25 mouse cellular contexts compared by ENCODE assay signal in the genomic region with DNA sequence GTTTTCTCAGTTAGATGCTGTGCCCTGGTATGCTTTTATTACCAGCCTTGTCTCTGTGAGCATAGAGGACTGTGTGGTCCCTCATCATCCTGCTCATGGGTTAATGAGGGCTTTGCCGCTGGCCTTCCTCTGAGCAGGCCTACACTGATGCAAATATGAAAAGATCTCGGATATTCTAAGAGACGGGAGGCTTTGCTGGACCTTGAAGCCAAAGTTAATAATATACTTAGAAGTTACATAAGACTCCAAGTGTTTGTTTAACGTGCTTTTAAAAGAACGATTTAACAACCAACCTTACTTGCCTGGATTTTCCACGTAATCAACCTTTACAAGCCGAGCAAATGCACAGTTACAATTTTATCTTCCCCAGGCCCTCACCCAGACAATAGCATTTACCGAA. TPM values are rescaled to one million over a fixed set of nuclear protein-coding genes. Genes with fewer than 3 reads are reported as not detected.
A peak's percentile ranks its signal among the peaks of the same experiment; 100 is the strongest.
DNase-seq lines count a peak whose midpoint lies in the region; ATAC-seq and TF ChIP-seq lines count a peak whose summit lies in the region.
"Had no signal": no experiment of that assay in that cellular context is flagged by ENCODE, and none has a peak within 500 bp of the region (broad histone marks: within the 10 kb centered on the region; RNA-seq: fewer than 3 reads in every experiment).

No protein-coding gene starts in this region.

- WGBS in liver, postnatal 0 days (ENCODE audit: insufficient replicate concordance) = 59% methylated on average over 8 of the region's 8 CpGs
- WGBS in liver, embryonic 11.5 days = 77% methylated on average over 8 of the region's 8 CpGs
- 57% methylated on average over 8 of the region's 8 CpGs for WGBS in intestine, embryonic 16.5 days
- WGBS in midbrain, postnatal 0 days = 88% methylated on average over 8 of the region's 8 CpGs

- ATAC-seq in liver, postnatal 0 days = peak; percentile 69
- ATAC-seq in liver, embryonic 11.5 days (replicated peaks; ENCODE audit: low FRiP score) = no peak
- peak; percentile 93 for ATAC-seq in intestine, embryonic 16.5 days
- no peak for ATAC-seq in midbrain, postnatal 0 days (ENCODE audit: low FRiP score)
- ATAC-seq: forebrain, embryonic 14.5 days had no signal

- H3K36me3 ChIP-seq in liver, postnatal 0 days (replicated peaks; ENCODE audit: insufficient read depth, low read length) = no peaks in the 10 kb centered on the region
- no peaks in the 10 kb centered on the region for H3K36me3 ChIP-seq in liver, embryonic 11.5 days (ENCODE audit: control insufficient read depth, insufficient read depth, low read length)
- no peaks in the 10 kb centered on the region for H3K36me3 ChIP-seq in intestine, embryonic 16.5 days (ENCODE audit: control insufficient read depth, insufficient read depth, low read length)
- no peaks in the 10 kb centered on the region for H3K36me3 ChIP-seq in midbrain, postnatal 0 days (ENCODE audit: insufficient read depth, low read length)
- H3K36me3 ChIP-seq: heart, embryonic 13.5 days; limb, embryonic 10.5 days; liver, embryonic 13.5 days; lung, embryonic 15.5 days; neural tube, embryonic 15.5 days had no signal

- peak overlapping the region; percentile 49; the same call in 1 of the 2 replicates for H3K27ac ChIP-seq in liver, postnatal 0 days (ENCODE audit: low read depth)
- no peak overlapping the region for H3K27ac ChIP-seq in liver, embryonic 11.5 days (ENCODE audit: low read depth, low read length)
- peak overlapping the region; percentile 52 for H3K27ac ChIP-seq in intestine, embryonic 16.5 days (ENCODE audit: low read length)
- H3K27ac ChIP-seq in midbrain, postnatal 0 days (ENCODE audit: low read depth, low read length) = no peak overlapping the region
- H3K27ac ChIP-seq: gastrocnemius, adult 2 months; heart, embryonic 13.5 days; limb, embryonic 10.5 days; liver, embryonic 13.5 days; lung, embryonic 15.5 days; neural tube, embryonic 15.5 days had no signal

- no peaks in the 10 kb centered on the region for H3K9me3 ChIP-seq in liver, postnatal 0 days (ENCODE audit: low read length)
- H3K9me3 ChIP-seq in liver, embryonic 11.5 days (ENCODE audit: control insufficient read depth, low read length) = no peaks in the 10 kb centered on the region
- no peaks in the 10 kb centered on the region for H3K9me3 ChIP-seq in intestine, embryonic 16.5 days (ENCODE audit: control insufficient read depth, low read length)
- no peaks in the 10 kb centered on the region for H3K9me3 ChIP-seq in midbrain, postnatal 0 days (ENCODE audit: low read length)
- H3K9me3 ChIP-seq: heart, embryonic 13.5 days; limb, embryonic 10.5 days; liver, embryonic 13.5 days; lung, embryonic 15.5 days; neural tube, embryonic 15.5 days had no signal

- no peak for TF ChIP-seq EP300 in liver, postnatal 0 days (IDR thresholded peaks at IDR 0.05; ENCODE audit: low read depth)

- H3K4me2 ChIP-seq in liver, postnatal 0 days (ENCODE audit: low read depth, low read length) = no peak overlapping the region
- no peak overlapping the region for H3K4me2 ChIP-seq in liver, embryonic 11.5 days
- H3K4me2 ChIP-seq in intestine, embryonic 16.5 days (ENCODE audit: low read depth, low read length) = no peak overlapping the region
- H3K4me2 ChIP-seq in midbrain, postnatal 0 days (ENCODE audit: low read depth, low read length, poor library complexity, severe bottlenecking) = no peak overlapping the region
- H3K4me2 ChIP-seq: heart, embryonic 13.5 days; liver, embryonic 13.5 days; lung, embryonic 15.5 days; midbrain, embryonic 11.5 days; neural tube, embryonic 15.5 days had no signal

- no peaks in the 10 kb centered on the region for H3K27me3 ChIP-seq in liver, postnatal 0 days (ENCODE audit: insufficient read depth, low read length)
- H3K27me3 ChIP-seq in liver, embryonic 11.5 days (replicated peaks; ENCODE audit: control insufficient read depth, insufficient read depth, low read length) = no peaks in the 10 kb centered on the region
- H3K27me3 ChIP-seq in intestine, embryonic 16.5 days (replicated peaks; ENCODE audit: control insufficient read depth, insufficient read depth, low read length) = no peaks in the 10 kb centered on the region
- H3K27me3 ChIP-seq in midbrain, postnatal 0 days (ENCODE audit: insufficient read depth, low read length) = no peaks in the 10 kb centered on the region
- H3K27me3 ChIP-seq: heart, embryonic 13.5 days; liver, embryonic 13.5 days; lung, embryonic 15.5 days; neural tube, embryonic 15.5 days had no signal

- no peak overlapping the region for H3K9ac ChIP-seq in liver, postnatal 0 days (replicated peaks)
- H3K9ac ChIP-seq in liver, embryonic 11.5 days (ENCODE audit: low read depth, low read length) = no peak overlapping the region
- H3K9ac ChIP-seq in intestine, embryonic 16.5 days (ENCODE audit: low read depth, low read length) = no peak overlapping the region
- no peak overlapping the region for H3K9ac ChIP-seq in midbrain, postnatal 0 days (replicated peaks; ENCODE audit: low read length, poor library complexity, severe bottlenecking)
- H3K9ac ChIP-seq: heart, embryonic 13.5 days; liver, embryonic 13.5 days; lung, embryonic 15.5 days; neural tube, embryonic 15.5 days had no signal

- no peak for DNase-seq in liver, postnatal 0 days
- no peak for DNase-seq in liver, embryonic 11.5 days (ENCODE audit: low spot score)
- DNase-seq in kidney, adult 8-10 months = peak; percentile 22 to 50
- DNase-seq in kidney, postnatal 25 days = peak; percentile 20 to 33
- DNase-seq in midbrain, postnatal 0 days (ENCODE audit: low spot score) = no peak
- no peak for DNase-seq in cerebellum, adult 11-12 months
- DNase-seq: adrenal gland, adult 2 months; cerebellum, adult 2 months; cerebellum, postnatal 25 days; gastrocnemius, adult 2 months; heart, postnatal 14 days; liver, embryonic 13.5 days; right cerebral cortex, adult 18-20 months; thymus, adult 2 months had no signal

- 0 out of 2 replicates have a peak, but pooled peaks cover 2% of the 10 kb centered on the region for H3K4me1 ChIP-seq in liver, postnatal 0 days (ENCODE audit: insufficient read depth)
- H3K4me1 ChIP-seq in liver, embryonic 11.5 days (replicated peaks; ENCODE audit: control insufficient read depth, insufficient read depth, low read length) = no peaks in the 10 kb centered on the region
- H3K4me1 ChIP-seq in intestine, embryonic 16.5 days (ENCODE audit: control insufficient read depth, insufficient read depth, low read length) = peaks cover 18% of the 10 kb centered on the region
- H3K4me1 ChIP-seq in midbrain, postnatal 0 days (ENCODE audit: insufficient read depth, low read length) = peaks cover 2% of the 10 kb centered on the region; the same call in 1 of the 2 replicates
- H3K4me1 ChIP-seq: heart, embryonic 13.5 days; liver, embryonic 13.5 days; lung, embryonic 15.5 days had no signal

- H3K4me3 ChIP-seq in liver, postnatal 0 days (ENCODE audit: low read depth, low read length) = no peak overlapping the region
- no peak overlapping the region for H3K4me3 ChIP-seq in liver, embryonic 11.5 days (ENCODE audit: low read depth, low read length)
- no peak overlapping the region for H3K4me3 ChIP-seq in intestine, embryonic 16.5 days (ENCODE audit: low read length)
- H3K4me3 ChIP-seq in midbrain, postnatal 0 days (ENCODE audit: low read depth, low read length) = no peak overlapping the region
- H3K4me3 ChIP-seq: gastrocnemius, adult 2 months; heart, embryonic 13.5 days; limb, embryonic 10.5 days; liver, embryonic 13.5 days; lung, embryonic 15.5 days; neural tube, embryonic 15.5 days had no signal

- TF ChIP-seq CTCF in liver, postnatal 0 days (IDR thresholded peaks at IDR 0.05; ENCODE audit: low read depth) = no peak
- TF ChIP-seq CTCF in midbrain, postnatal 0 days (IDR thresholded peaks at IDR 0.05) = no peak

RNA-seq across cellular contexts. Expression of a gene that starts 15.1 kb away (rescaled TPM):
- polyA plus RNA-seq in liver, postnatal 0 days (2015; fragmentation: Nextera tagmentation; extraction: Ambion mirVana) = not detected in 2 replicates
- not detected in 2 replicates for polyA plus RNA-seq in liver, embryonic 11.5 days (2014; fragmentation: Nextera tagmentation; extraction: Ambion mirVana)
- polyA plus RNA-seq in intestine, embryonic 16.5 days (2015; fragmentation: Nextera tagmentation; extraction: Ambion mirVana) = 0.46 and 0.53 TPM in 2 replicates
- total RNA-seq in midbrain, postnatal 0 days (2014; rRNA removed) = 6.7 and 8.5 TPM in 2 replicates
- 4.8 and 5.7 TPM in 2 replicates for polyA plus RNA-seq in midbrain, postnatal 0 days (2015; fragmentation: Nextera tagmentation; extraction: Ambion mirVana)
- total RNA-seq: heart, postnatal 14 days; megakaryocyte progenitor cell, adult 5-6 weeks; MEL had no signal
- polyA plus RNA-seq: C2C12; hindbrain, embryonic 11.5 days; limb, embryonic 10.5 days; liver, embryonic 13.5 days; thymus, adult 2 months had no signal

Comparison
In these comparisons a context has a peak if more than half of its experiments do, and no peak if none do; other contexts are left out.
1. ATAC-seq: peak in liver, postnatal 0 days (single experiment) and intestine, embryonic 16.5 days (single experiment); none in liver, embryonic 11.5 days (single experiment) and midbrain, postnatal 0 days (single experiment).
2. H3K27ac ChIP-seq: peak in liver, postnatal 0 days (single experiment) and intestine, embryonic 16.5 days (single experiment); none in liver, embryonic 11.5 days (single experiment) and midbrain, postnatal 0 days (single experiment).
3. DNase-seq: peak in kidney, adult 8-10 months (2 of 2) and kidney, postnatal 25 days (2 of 2); none in liver, postnatal 0 days (single experiment), liver, embryonic 11.5 days (single experiment), midbrain, postnatal 0 days (single experiment) and cerebellum, adult 11-12 months (single experiment).